Mouse (Mus musculus): ENCODE data around the gene Tagln3.

Tagln3 gene

DNA sequence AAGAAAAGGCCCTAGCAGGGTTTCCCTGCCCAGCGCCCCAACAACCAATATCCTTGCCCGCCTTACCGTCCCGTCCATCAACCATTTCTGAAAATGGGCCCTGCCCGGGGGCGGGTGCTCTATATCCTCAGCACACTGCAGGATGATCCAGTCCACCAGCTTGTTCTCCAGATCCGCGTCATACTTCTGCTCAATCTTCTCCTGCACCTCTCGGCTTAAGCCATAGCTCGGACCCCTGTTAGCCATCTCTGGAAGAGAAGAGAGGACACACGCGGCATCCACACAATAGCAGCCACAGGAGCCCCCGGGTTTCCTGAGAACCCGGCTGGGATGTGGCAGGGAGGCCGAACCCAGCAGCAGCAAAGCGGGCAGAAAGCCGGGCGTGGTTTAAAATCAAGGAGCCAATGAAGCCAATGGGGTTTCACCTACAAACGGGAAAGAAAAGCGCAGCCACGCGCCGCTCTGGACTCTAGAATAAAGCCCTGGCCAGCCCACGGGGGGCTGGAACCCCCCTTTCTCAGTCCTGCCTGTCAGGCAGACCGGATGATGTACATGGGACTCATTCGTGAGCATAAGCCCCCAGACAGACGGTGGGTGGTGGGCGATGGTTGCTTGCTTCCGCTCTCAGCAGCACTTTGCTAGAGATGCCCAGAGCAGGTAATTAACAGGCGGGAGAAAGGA lies at the start of gene Tagln3:
Tagln3 (minus strand) TSS at position 548 of the 681 bp plus-strand sequence.
- peak; percentile 45 for DNase-seq (ENCODE audit: low spot score)

GRCm38 (mm10) chr16:45770914-45771313 lies 46.5 kb upstream of the Tagln3 start:
- DNase-seq (ENCODE audit: low spot score): no peak

DNA sequence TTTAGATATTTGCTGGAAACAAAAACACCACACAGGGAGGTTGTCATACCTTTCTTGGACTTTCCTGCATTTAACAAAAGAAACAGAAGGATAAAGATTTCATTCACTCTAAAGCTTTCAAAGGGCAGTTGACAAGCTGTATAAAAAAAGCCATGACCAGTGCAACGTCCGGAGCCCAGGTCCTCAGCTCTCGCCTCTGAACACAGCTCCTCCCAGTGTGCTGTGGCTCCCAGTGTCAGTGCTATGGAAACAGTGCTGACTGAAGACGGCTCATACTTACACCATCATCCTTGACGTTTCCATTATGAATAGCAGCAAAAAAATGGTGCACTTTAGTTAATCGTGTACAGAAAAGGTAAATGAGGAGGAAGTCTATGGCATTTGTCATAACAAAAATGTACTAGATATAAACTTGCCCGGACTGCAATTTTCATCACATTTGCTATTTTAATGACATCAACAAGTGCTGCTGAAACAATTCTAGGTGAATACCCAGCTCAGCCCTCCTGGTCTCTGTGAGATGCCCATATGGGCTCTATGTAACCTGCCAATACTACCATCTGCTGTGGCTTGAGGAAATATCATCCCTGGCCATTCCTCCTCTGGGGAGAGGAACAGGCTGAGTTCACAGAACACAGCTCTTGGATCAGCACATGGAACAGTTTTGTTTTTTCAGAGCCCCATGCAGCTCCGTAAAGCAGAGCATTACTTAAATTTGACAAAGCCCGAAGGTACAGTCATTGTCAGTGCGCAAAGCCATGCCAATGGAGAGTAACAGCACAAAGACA lies 43.6 kb upstream of the Tagln3 start:
- no peak for DNase-seq (ENCODE audit: low spot score)

GRCm38 (mm10) chr16:45767434-45767833 lies 43.0 kb upstream of the Tagln3 start:
- DNase-seq (ENCODE audit: low spot score): no peak

DNA sequence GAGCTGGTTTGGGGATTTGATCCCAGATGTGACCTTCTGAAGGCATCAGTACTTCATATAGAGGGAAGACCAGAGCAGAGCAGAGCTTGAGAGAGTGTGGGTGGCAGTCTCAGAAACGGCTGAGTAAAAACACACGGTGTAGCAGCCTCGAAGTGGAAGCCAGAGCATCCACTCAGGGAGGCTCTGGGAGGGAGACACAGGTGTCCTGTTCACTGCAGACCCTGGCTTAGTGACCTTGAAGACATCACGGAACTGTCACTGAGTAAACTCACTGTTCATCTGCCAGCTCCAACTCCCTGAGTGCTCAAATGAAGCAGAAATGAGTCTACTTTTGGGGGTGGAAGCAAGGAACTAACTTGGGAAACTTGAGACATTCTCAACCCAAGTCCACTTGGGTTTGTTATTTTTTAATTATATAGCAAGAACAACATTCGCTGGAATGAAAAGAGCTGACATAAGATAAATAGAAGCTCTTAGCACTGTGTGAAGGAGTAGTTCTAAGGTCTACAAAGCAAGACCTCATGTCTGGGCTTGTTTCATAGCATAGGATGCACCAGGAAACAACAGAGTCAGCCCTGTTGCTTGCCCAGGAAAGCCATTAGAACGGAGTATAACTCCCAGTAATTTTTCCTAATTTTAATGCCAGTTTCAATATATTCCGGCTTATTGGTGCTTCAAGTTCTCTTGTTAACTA lies 41.5 kb upstream of the Tagln3 start:
- DNase-seq (ENCODE audit: low spot score): no peak

GRCm38 (mm10) chr16:45765102-45765501 lies 40.7 kb upstream of the Tagln3 start:
- no peak for DNase-seq (ENCODE audit: low spot score)

- DNase-seq (ENCODE audit: low spot score): no peak
These were observed 38.6 kb upstream of the Tagln3 start for GRCm38 (mm10) chr16:45762859-45763505.

- no peak for DNase-seq (ENCODE audit: low spot score)
These were observed 37.0 kb upstream of the Tagln3 start for GRCm38 (mm10) chr16:45761425-45761824.

DNA sequence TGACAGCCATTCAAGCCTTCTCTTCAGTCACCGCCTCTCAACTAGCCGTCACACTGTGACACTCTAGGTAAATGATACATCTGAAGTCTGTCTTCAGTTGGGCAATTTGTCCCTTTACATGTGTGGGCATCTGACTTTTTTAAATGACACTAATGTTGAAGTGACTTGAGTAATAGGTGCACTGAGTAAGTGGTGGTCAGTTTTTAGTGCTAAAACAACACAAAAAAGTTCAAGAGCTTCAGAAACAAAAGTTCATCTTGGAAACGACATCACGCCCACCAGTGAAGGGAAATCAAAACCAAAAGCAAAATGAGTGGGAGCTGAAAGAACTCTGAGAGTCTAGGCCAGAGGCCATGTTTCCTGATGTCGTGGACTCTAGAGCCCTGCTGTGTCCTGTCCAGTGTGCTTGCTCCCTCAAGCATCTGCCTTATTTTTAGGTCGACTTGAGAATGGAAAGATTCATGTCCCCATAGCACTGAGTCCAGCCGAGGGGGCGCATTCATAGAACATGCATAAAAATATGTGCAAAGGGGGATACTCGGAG lies 34.4 kb upstream of the Tagln3 start:
- no peak for DNase-seq (ENCODE audit: low spot score)

DNA sequence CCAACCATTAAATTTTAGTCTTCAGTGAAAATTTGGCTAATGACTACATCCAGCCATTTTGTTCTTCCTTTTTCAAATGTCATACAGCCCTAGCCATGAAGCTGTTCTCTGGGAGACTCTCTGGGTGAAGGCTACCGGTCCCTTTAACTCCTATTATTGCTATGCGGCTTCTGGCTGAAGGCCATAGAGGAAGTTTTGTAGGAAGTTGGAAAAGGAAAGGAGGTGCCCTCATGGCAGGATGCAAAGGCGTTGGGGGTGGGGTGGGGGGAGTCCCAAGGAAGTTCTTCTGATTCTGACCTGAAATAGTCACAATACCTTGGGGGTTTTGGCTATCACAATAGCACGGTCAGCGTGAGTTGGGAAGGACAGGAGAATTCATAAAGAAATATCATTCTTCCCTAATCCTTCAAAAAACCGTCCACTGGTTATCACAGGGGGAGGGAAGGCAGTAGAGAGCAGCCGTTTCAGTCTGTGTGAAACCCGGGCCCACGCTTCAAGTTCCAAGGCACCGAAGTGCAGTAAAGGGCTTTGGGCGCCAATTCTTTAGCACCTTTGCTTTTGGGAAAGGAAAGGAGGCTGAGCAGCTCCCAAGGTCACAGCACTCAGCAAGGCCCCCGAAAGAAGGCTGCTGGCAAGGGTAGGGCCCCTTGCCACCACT lies 33.1 kb upstream of the Tagln3 start:
- no peak for DNase-seq (ENCODE audit: low spot score)

GRCm38 (mm10) chr16:45756855-45757254 lies 32.4 kb upstream of the Tagln3 start:
- DNase-seq (ENCODE audit: low spot score): no peak

DNA sequence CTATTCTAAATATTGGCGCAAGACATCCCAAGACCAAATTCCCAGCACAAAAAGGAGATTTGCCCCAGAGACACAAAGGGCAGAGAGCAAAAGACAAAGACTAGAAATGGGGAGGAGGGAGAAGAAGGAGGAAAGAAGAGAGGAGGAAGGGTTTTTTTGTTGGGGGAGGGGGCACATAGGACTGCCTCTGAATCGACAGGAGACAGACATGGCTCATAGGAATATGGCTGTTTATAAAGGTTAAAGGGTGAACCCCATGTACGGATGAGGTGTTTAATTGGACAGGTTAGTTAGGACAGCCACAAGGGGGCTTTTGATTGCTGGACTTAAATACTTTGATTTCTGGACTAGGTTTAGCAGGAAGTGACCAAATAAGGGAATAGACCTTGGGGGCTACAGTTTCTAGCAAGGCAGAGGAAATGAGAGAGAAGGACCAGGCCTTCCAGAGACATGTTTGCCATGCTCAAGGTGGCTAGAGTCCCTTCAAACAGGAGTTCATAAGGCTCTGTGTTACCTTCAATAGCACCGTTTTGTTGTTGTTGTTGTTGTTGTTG lies 19.3 kb upstream of the Tagln3 start:
- no peak for DNase-seq (ENCODE audit: low spot score)

GRCm38 (mm10) chr16:45742615-45743476 lies 18.4 kb upstream of the Tagln3 start, which contains the start of gene Abhd10:
Gene Abhd10, minus strand, starts transcription at chr16:45742955.
- peak; percentile 98 for DNase-seq (ENCODE audit: low spot score)

DNA sequence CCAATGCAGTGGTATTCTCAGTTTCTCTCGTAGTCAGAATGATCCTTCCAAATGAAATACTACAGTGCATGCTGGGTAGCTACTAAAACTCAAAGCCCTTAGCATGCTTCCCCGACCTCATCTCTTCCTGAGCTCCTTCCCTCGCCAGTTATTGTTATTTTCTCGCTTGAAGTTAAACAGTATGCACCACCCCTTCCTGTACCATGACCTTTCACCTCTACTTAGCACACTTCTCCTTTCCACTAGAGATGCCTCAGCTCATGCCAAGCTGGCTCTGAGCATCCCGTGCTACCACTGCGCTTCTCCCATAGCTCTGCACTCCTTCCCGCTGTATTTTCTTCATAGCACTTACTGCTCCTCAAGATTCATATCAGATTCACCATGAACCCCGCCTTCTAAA lies 13.5 kb upstream of the Tagln3 start:
- no peak for DNase-seq (ENCODE audit: low spot score)

GRCm38 (mm10) chr16:45736724-45737123 lies 12.3 kb upstream of the Tagln3 start:
- DNase-seq (ENCODE audit: low spot score): no peak

DNA sequence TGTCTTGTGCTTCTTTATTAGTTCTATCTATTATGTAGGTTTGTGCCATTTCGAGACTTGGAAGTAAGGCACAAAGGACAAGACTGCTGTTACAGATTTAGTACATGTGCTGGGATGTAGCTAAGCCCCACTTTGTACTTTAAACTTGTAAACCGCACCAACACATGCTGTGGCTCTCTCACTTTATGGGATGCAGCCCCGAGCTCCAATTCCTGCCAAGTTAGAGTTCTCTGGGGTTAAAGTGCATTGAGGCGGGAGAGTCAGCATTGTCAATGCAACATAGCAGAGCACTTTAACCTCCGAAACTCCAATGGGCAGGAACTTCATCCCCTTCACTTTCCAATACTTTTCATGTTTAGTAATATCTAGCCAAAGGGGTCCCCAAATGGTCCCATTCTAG lies 4.8 kb upstream of the Tagln3 start:
- no peak for DNase-seq (ENCODE audit: low spot score)

DNA sequence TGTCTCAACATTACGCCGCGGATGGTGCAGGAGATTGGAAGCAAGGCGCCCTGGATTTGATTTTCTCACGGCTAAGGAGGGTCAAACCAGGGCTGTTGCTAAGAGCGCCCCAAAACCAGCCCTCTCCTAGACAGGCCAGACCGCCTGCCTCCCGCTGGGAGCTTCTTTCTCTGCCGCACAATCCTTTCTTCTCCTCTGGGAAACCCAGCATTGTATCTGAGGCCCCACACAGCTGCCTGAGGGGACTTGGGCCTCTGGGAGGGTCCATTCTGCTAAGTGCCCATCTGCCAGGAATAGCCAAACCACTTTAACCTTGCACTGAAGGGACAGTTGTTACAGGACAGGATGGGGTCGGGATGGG lies 314 bp upstream of the Tagln3 start:
- no peak for DNase-seq (ENCODE audit: low spot score)

GRCm38 (mm10) chr16:45723172-45723901 lies 1.1 kb downstream of the Tagln3 start:
- DNase-seq (ENCODE audit: low spot score): no peak

GRCm38 (mm10) chr16:45722460-45722951 lies 1.9 kb downstream of the Tagln3 start:
- no peak for DNase-seq (ENCODE audit: low spot score)

All from testis, postnatal 10 days (tissue).